Mouse (Mus musculus) splenic B cell, adult 2 months (primary cell): Measurements from ENCODE around the gene Fryl.
A peak's percentile ranks its signal among the peaks of the same experiment; 100 is the strongest.

Source experiments
- DNase-seq: peaks from one replicate; pipeline ENCODE4 v3.0.0-alpha.2; 2011; ENCODE audit warnings: low read depth, low spot score
- H3K27me3 ChIP-seq: 2 replicates; pipeline ENCODE4 v1.6.1; 2012; ENCODE audit warnings: mild to moderate bottlenecking, low read length, moderate library complexity, mixed read lengths; ENCODE audit not compliant: control insufficient read depth, poor library complexity, insufficient read depth, severe bottlenecking
- H3K36me3 ChIP-seq: 2 replicates; pipeline ENCODE4 v1.6.1; 2012; ENCODE audit warnings: mild to moderate bottlenecking, low read length, moderate library complexity, mixed read lengths; ENCODE audit not compliant: control insufficient read depth, poor library complexity, insufficient read depth, severe bottlenecking

Gene Fryl

GRCm38 (mm10) chr5:73256352-73257065 lies at the start of gene Fryl:
Fryl (minus strand) TSS chr5:73256619.
- 0 out of 2 replicates have a peak, but pooled peaks cover 3% of the 10 kb centered on the region for H3K36me3 ChIP-seq
- no peaks in the 10 kb centered on the region for H3K27me3 ChIP-seq
- peak; percentile 98 for DNase-seq

GRCm38 (mm10) chr5:73304507-73304906 lies 48.1 kb upstream of the Fryl start:
- no peak for DNase-seq
- Histone ChIP-seq H3K27me3 (no peaks in the 10 kb centered on the region), H3K36me3 (peaks cover 26% of the 10 kb centered on the region)

- H3K27me3 ChIP-seq = no peaks in the 10 kb centered on the region
These were observed 45.3 kb upstream of the Fryl start for GRCm38 (mm10) chr5:73301601-73302307.

DNA sequence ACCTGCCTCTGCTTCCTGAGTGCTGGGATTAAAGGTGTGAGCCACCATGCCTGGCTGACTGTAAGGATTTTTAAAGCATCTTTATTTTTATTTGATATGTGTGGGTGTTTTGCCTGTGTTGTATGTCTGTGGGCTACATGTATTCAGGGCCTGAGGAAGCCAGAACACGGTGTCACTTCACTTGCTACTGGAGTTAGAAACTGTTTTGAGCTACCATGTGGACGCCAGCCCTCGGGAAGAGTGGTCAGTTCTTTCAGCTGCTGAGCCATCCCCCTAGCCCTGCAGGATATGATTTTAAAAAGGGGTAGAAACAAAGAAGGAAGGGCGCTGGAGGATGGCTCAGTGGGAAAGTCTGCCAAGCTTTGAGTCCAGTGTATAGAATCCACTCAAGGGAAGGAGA lies 39.5 kb upstream of the Fryl start:
- H3K27me3 ChIP-seq = no peaks in the 10 kb centered on the region
- DNase-seq = no peak
- peaks cover 8% of the 10 kb centered on the region; the same call in 1 of the 2 replicates for H3K36me3 ChIP-seq

More at GRCm38 (mm10) chr5:73301601-73302307, 45.3 kb upstream of the Fryl start:
- H3K36me3 ChIP-seq = peaks cover 15% of the 10 kb centered on the region
- DNase-seq = no peak

GRCm38 (mm10) chr5:73295016-73295415 lies 38.6 kb upstream of the Fryl start:
- peaks cover 2% of the 10 kb centered on the region; the same call in 1 of the 2 replicates for H3K36me3 ChIP-seq
- no peak for DNase-seq

DNA sequence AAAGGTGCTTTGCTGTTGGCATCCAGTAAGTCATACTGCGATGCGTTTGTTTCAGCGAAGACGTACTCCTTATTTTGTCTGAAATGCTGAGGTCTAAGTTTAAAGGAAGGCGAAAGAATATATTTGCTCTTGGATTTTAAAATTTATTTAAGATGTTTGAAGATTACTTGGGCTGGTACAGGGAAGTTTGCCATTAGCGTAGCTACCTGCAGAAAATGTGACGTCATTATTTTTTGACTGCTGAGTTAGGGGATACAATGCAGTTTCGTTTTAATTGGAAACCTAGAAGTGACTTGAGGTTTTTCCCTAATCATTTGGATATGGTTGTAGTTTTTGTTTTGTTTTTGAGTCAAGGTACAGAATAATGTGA lies 37.0 kb upstream of the Fryl start:
- DNase-seq = peak; percentile 35

More at GRCm38 (mm10) chr5:73295016-73295415, 38.6 kb upstream of the Fryl start:
- no peaks in the 10 kb centered on the region for H3K27me3 ChIP-seq

GRCm38 (mm10) chr5:73292502-73293457 lies 36.4 kb upstream of the Fryl start, which contains the start of gene Ociad1:
Ociad1 (plus strand) TSS chr5:73292784.
- Histone ChIP-seq H3K36me3 (no peaks in the 10 kb centered on the region; the same call in 1 of the 2 replicates), H3K27me3 (no peaks in the 10 kb centered on the region)
- DNase-seq = peak; percentile 98

More for the DNA sequence above, 37.0 kb upstream of the Fryl start:
- no peaks in the 10 kb centered on the region for H3K27me3 ChIP-seq
- no peaks in the 10 kb centered on the region; the same call in 1 of the 2 replicates for H3K36me3 ChIP-seq

GRCm38 (mm10) chr5:73289900-73290299 lies 33.5 kb upstream of the Fryl start:
- no peaks in the 10 kb centered on the region for H3K36me3 ChIP-seq
- H3K27me3 ChIP-seq = no peaks in the 10 kb centered on the region; the same call in 1 of the 2 replicates
- DNase-seq = no peak

DNA sequence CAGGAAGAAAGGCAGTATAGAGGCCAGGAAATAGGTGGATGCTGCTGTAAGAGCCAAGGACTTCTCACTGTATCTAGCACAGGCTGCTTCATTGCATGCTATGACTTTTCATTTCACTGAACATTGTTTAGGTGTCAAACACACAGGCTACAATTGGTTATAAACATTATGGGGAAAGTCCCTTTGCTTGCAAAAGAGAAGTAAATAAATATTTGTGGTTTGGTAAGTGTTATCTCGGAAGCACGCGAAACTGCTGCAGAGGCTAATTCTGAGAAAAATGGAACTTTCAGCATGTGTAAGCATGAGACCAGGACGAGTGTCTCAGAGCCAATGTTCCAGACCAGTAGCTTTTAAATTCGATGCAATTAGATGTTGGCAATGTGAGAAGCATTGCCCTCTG lies 30.2 kb upstream of the Fryl start:
- no peaks in the 10 kb centered on the region; the same call in 1 of the 2 replicates for H3K27me3 ChIP-seq
- peak; percentile 38 for DNase-seq
- no peaks in the 10 kb centered on the region for H3K36me3 ChIP-seq

- no peaks in the 10 kb centered on the region for H3K36me3 ChIP-seq
- no peak for DNase-seq
- H3K27me3 ChIP-seq = no peaks in the 10 kb centered on the region; the same call in 1 of the 2 replicates
These were observed 29.1 kb upstream of the Fryl start for GRCm38 (mm10) chr5:73285470-73285978.

GRCm38 (mm10) chr5:73284046-73284445 lies 27.6 kb upstream of the Fryl start:
- DNase-seq = no peak
- no peaks in the 10 kb centered on the region for H3K36me3 ChIP-seq

GRCm38 (mm10) chr5:73280567-73280850 lies 24.1 kb upstream of the Fryl start:
- H3K36me3 ChIP-seq = no peaks in the 10 kb centered on the region
- H3K27me3 ChIP-seq = no peaks in the 10 kb centered on the region; the same call in 1 of the 2 replicates
- no peak for DNase-seq

More at GRCm38 (mm10) chr5:73284046-73284445, 27.6 kb upstream of the Fryl start:
- H3K27me3 ChIP-seq = no peaks in the 10 kb centered on the region; the same call in 1 of the 2 replicates

GRCm38 (mm10) chr5:73279732-73280566 lies 23.5 kb upstream of the Fryl start:
- Histone ChIP-seq H3K27me3 (no peaks in the 10 kb centered on the region), H3K36me3 (no peaks in the 10 kb centered on the region)
- DNase-seq = no peak
